Mouse (Mus musculus) ES-Bruce4 (cell line): Measurements from ENCODE around the gene Cadm4.

Source experiments
- CTCF ChIP-seq: IDR thresholded peaks from one replicate; pipeline ENCODE4 v1.8.1; 2011; ENCODE audit warnings: low read depth, low read length
- POLR2A ChIP-seq: IDR thresholded peaks from one replicate; pipeline ENCODE4 v1.8.1; 2011; ENCODE audit warnings: low read length; ENCODE audit not compliant: insufficient read depth

DNA sequence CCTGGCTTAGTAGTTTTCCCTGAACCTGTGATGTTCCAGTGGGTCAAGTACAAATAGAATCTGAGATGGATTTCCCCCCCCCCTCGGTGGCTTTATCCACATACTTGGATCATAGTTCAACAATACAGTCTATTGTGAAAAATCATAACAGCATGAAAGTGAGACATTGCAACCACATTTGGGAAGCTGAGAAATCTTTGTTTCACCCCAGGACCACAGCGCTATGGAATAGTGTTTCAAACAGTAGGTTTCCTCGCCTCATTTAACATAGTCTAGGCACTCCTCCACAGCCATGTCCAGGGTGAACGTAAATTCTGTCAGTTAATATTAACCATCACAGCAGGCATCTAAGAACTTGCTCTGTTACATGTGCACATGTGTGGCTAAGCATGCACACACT is 55.3 kb downstream of the Cadm4 start:
- TF ChIP-seq POLR2A (no peak), CTCF (no peak)
